Mouse (Mus musculus) C2C12 (cell line): ENCODE results near the gene Slc27a3. TPM values are rescaled to one million over a fixed set of nuclear protein-coding genes. Genes with fewer than 3 reads are reported as not detected.

Experiments
- H3K27me3 ChIP-seq: one replicate; pipeline ENCODE4 v1.6.1; 2011; ENCODE audit not compliant: control insufficient read depth, insufficient read depth, insufficient read length
- H3K36me3 ChIP-seq: one replicate; pipeline ENCODE4 v1.6.1; 2011; ENCODE audit not compliant: control insufficient read depth, insufficient read depth
- H3K4me3 ChIP-seq: one replicate; pipeline ENCODE4 v1.5.1; 2011; ENCODE audit warnings: mild to moderate bottlenecking, control low read depth; ENCODE audit not compliant: poor library complexity, insufficient read depth, severe bottlenecking
- H3K79me2 ChIP-seq: one replicate; pipeline ENCODE4 v1.6.1; 2011; ENCODE audit not compliant: control insufficient read depth, insufficient read depth
- H3K79me3 ChIP-seq: one replicate; pipeline ENCODE4 v1.6.1; 2011; ENCODE audit warnings: low read depth, control low read depth
- H3ac ChIP-seq: one replicate; pipeline ENCODE3; 2011; ENCODE audit warnings: low read depth; ENCODE audit not compliant: control insufficient read depth, insufficient read length
- CEBPB ChIP-seq: IDR thresholded peaks from one replicate; pipeline ENCODE4 v1.6.1; 2011; ENCODE audit warnings: low read depth, mild to moderate bottlenecking, control low read depth, moderate library complexity
- CTCF ChIP-seq: IDR thresholded peaks from one replicate; pipeline ENCODE4 v1.5.1; 2011; ENCODE audit not compliant: control insufficient read depth, insufficient read depth, insufficient read length
- FOSL1 ChIP-seq: IDR thresholded peaks from one replicate; pipeline ENCODE4 v1.8.0; 2011; ENCODE audit warnings: mild to moderate bottlenecking, low read length; ENCODE audit not compliant: poor library complexity, insufficient read depth, severe bottlenecking
- MAX ChIP-seq: IDR thresholded peaks from one replicate; pipeline ENCODE4 v1.6.1; 2011; ENCODE audit warnings: mild to moderate bottlenecking, control low read depth
- MYOD1 ChIP-seq: IDR thresholded peaks from one replicate; pipeline ENCODE4 v1.6.1; 2011; ENCODE audit warnings: low read depth; ENCODE audit not compliant: control insufficient read depth, insufficient read length
- MYOG ChIP-seq: IDR thresholded peaks from one replicate; pipeline ENCODE4 v1.6.1; 2011; ENCODE audit not compliant: control insufficient read depth, insufficient read length; ENCODE audit errors: extremely low read depth
- USF1 ChIP-seq: IDR thresholded peaks from one replicate; pipeline ENCODE4 v1.6.1; 2011; ENCODE audit warnings: low read depth, mild to moderate bottlenecking, control low read depth, moderate library complexity
- polyA plus RNA-seq: library from polyadenylated mRNA; unstranded; fragments of >200 nt; fragmentation: generic; extraction: Trizol; gene quantifications from one replicate; pipeline ENCODE4 v1.2.1, GENCODE M21; 2012; ENCODE audit warnings: missing spikeins

Gene Slc27a3
- polyA plus RNA-seq, 1 experiment = 8.6 TPM

DNA sequence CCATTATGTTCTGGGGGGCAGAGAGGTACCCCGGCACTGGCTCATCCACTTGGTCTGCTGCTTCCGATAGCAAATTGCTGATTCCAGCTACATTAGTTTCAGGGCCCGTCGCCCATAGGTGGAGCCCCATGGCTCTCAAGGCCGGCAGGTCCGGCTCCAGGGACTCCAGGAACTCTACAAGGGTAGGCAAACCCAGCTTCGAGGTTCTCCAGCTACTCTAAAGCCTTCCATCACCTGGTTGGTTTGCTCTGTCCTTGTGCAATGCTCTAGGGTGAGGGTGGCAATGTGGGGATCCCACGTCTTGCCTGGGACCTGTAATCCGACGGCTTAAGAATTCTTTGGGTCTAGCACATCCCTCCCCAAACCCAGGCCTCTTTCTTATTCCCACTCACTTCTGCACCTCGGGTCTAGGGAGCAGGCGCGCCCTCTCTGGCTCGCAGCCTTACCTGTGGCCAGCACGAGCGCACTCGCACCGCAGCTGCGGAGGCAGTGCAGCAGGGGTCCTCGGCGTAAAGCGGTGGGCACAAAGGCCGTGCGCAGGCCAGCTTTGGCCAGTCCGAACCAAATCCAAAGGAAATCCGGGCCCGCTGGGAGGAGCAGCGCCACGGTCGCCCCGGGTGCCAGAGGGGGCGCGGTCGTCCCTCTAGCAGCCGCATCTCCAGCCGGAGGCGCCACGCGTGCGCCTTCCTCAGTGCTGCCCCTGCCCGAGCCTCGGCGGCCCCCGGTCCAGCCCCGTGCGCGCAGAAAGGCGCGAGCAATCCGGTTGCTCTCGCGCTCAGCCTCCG is 820 bp downstream of the Slc27a3 start:
- H3K4me3 ChIP-seq = no peak overlapping the region
- no peaks in the 10 kb centered on the region for H3K27me3 ChIP-seq
- H3K36me3 ChIP-seq = peaks cover 34% of the 10 kb centered on the region
- no peak for TF ChIP-seq MYOG
- no peak for TF ChIP-seq FOSL1
- TF ChIP-seq CEBPB = no peak
- no peak for TF ChIP-seq MAX
- TF ChIP-seq USF1 = no peak
- no peak for TF ChIP-seq CTCF
- no peak for TF ChIP-seq MYOD1
- H3K79me3 ChIP-seq = no peaks in the 10 kb centered on the region
- H3ac ChIP-seq = peak overlapping the region; percentile 63
- no peaks in the 10 kb centered on the region for H3K79me2 ChIP-seq

- H3K36me3 ChIP-seq = peaks cover 27% of the 10 kb centered on the region
- TF ChIP-seq CTCF (no peak), MAX (no peak), USF1 (no peak), CEBPB (no peak), FOSL1 (no peak), MYOG (no peak), MYOD1 (no peak)
- no peaks in the 10 kb centered on the region for H3K27me3 ChIP-seq
- no peaks in the 10 kb centered on the region for H3K79me2 ChIP-seq
- no peak overlapping the region for H3K4me3 ChIP-seq
- no peaks in the 10 kb centered on the region for H3K79me3 ChIP-seq
- no peak overlapping the region for H3ac ChIP-seq
Observed at GRCm38 (mm10) chr3:90388192-90388591, 1.5 kb downstream of the Slc27a3 start.

GRCm38 (mm10) chr3:90387483-90387882 is 2.3 kb downstream of the Slc27a3 start:
- H3K79me3 ChIP-seq = no peaks in the 10 kb centered on the region
- H3K27me3 ChIP-seq = no peaks in the 10 kb centered on the region
- no peak for TF ChIP-seq USF1
- TF ChIP-seq FOSL1 = no peak
- no peak for TF ChIP-seq CEBPB
- TF ChIP-seq MYOD1 = no peak
- TF ChIP-seq MYOG = no peak
- H3K79me2 ChIP-seq = no peaks in the 10 kb centered on the region
- no peak overlapping the region for H3ac ChIP-seq
- no peak overlapping the region for H3K4me3 ChIP-seq
- peaks cover 20% of the 10 kb centered on the region for H3K36me3 ChIP-seq

DNA sequence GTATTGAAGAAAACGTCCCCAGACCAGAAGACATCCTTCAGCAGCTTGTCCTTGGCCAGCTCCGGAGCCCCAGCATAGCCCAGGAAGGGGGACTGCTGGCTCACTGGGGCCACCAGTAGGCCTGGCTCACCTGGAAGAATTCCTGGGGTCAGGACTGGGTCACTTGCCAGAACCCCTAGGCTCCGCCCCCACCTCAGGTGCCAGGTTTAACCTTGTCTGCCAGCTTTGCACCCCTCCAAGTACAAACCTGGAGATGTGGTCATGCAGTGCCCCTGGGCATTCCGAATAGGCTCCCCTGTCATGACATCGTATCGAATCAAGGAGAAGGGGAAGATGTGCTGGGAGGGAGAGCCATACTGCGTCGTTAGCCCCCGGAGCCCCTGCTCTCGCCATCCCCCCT is 2.9 kb downstream of the Slc27a3 start:
- Histone ChIP-seq H3K4me3 (no peak overlapping the region), H3K79me3 (no peaks in the 10 kb centered on the region), H3K79me2 (no peaks in the 10 kb centered on the region), H3K36me3 (peaks cover 13% of the 10 kb centered on the region), H3K27me3 (no peaks in the 10 kb centered on the region), H3ac (no peak overlapping the region)
- no peak for TF ChIP-seq FOSL1
- TF ChIP-seq MYOG = no peak
- TF ChIP-seq CTCF = no peak
- no peak for TF ChIP-seq CEBPB
- no peak for TF ChIP-seq MAX
- TF ChIP-seq MYOD1 = no peak
- TF ChIP-seq USF1 = no peak

DNA sequence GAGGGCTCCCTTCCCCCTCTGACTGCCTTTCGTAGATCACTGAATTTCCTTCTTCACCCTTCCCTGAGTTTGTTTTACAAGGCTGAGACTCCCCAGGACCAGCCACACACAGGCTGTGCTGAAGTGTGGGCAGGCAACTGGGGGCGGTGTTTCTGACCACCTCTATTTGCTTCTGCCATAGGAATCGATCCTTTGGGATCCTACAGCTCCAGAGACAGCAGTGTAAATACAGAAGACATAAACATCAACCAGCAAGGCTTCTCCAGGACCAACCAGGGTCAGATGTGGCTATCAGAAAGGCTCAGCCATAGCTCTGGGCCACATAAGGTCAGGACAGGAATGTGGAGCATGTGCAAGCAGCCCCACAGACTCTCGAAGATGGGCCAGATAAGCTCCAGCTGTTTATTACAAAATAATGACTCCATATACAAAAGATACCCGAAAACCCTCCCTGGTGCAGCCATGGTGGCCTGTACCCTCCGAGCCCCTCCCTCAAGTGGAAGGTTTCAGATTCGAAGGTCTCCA is 4.8 kb downstream of the Slc27a3 start:
- no peaks in the 10 kb centered on the region for H3K36me3 ChIP-seq

DNA sequence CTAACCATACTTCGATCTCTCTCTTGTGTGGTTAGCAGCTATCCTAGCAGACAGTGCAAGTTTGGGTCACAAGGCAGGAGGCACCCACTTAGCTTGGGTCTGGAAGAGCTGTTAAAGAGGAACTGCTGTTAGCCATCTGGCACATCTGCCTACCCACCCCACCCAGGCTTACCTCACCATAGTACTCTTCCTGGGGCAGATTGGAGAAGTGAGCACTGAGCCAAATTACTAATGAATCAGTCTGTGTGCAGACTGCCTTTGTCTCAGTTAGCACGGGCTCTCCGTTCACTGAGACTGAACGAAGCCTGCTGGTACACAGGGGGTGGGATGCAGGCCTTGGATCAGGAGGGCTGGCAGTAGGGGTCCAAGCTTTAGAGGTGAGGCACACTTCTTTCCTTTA is 6.0 kb downstream of the Slc27a3 start:
- TF ChIP-seq CEBPB (no peak), FOSL1 (no peak), MYOG (no peak), CTCF (no peak), USF1 (no peak), MAX (no peak), MYOD1 (no peak)
- no peaks in the 10 kb centered on the region for H3K27me3 ChIP-seq
- H3K79me2 ChIP-seq = no peaks in the 10 kb centered on the region
- no peak overlapping the region for H3ac ChIP-seq
- H3K79me3 ChIP-seq = no peaks in the 10 kb centered on the region
- no peak overlapping the region for H3K4me3 ChIP-seq
- no peaks in the 10 kb centered on the region for H3K36me3 ChIP-seq

More for the DNA sequence above, 4.8 kb downstream of the Slc27a3 start:
- Histone ChIP-seq H3K79me2 (no peaks in the 10 kb centered on the region), H3K4me3 (no peak overlapping the region), H3ac (no peak overlapping the region), H3K79me3 (no peaks in the 10 kb centered on the region), H3K27me3 (no peaks in the 10 kb centered on the region)
- TF ChIP-seq USF1 (no peak), MAX (no peak), CTCF (no peak), CEBPB (no peak)
